Mouse (Mus musculus): ENCODE measurements around the gene Dnah9.

Gene Dnah9

GRCm38 (mm10) chr11:66167801-66168651 is at the start of gene Dnah9:
Dnah9 (minus strand) TSS chr11:66168551.
- DNase-seq, result peak; percentile 88

- peak; percentile 78 for DNase-seq
These were observed 20.4 kb upstream of the Dnah9 start for GRCm38 (mm10) chr11:66188627-66189287.

GRCm38 (mm10) chr11:66188146-66188545 is 19.8 kb upstream of the Dnah9 start:
- DNase-seq, result no peak

- no peak for DNase-seq
These were observed 9.4 kb upstream of the Dnah9 start for GRCm38 (mm10) chr11:66177781-66178180.

DNA sequence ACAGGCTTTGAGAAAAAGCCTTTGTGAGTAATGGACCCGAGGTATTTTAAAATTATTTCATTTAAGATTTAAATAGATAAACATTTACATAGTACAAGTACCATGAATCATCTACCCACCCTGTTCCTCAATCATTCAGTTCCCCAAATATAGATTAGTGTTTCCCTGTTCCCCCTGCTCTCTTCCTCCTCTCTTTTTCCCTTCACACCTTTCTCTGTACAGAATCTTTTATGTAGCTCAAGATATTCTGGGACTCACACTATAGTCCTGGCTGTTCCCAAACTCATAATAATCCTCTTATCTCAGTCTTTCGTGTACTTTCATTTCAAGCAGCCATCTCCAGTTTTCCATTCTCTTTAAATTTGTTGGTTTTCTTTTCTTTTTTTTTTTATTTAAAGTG is 4.3 kb downstream of the Dnah9 start:
- no peak for DNase-seq

DNA sequence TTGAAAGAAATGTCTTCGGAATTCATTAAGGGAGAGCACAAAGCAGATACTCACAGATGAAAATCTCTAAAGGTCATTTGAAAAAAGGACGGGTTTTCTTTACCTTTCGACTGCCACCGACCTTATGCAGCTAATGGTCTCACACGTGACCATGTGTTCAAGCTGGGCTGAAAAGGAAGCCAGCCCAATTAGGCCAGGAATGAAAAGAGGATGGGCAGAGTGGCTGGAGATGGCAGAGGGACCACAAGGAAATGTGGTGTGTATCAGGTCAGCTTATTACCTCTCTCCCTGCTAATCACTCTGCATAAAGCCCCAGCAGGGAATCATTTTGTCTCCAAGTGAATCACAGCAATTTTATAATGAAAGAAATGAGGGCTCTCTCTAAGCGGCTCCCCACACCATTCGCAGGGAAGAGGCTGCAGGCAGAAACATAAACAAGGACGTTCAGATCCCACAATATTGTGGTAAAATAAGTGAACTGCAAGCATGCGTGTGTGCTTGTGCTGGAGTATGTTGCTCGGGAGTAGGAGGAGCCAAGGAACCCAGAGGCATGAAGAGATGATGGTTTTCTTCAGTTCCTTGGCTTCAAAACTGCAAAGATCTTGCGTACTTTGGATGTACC is 27.6 kb downstream of the Dnah9 start:
- no peak for DNase-seq

GRCm38 (mm10) chr11:66134826-66135225 is 33.5 kb downstream of the Dnah9 start:
- DNase-seq, result no peak

DNA sequence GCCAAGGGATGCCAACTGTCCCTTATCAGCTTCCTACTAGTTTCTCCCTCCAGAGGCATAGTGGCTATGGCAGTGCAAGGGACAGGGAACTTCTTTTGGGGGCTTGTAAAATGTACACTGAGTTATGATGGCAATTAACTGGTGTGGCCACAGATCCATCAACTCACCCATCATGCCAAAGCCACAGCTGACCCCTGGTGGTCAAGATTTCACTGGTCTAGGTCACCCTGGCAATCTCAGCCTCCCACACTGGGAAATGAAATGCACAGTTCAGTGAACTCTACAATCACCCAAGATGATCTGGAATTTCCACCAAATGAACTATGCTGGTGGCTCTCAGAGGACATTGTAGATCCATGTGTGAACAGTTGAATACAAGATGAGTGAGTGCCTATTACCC is 42.2 kb downstream of the Dnah9 start:
- no peak for DNase-seq

- DNase-seq, result no peak
These were observed 43.9 kb downstream of the Dnah9 start for GRCm38 (mm10) chr11:66124496-66124895.

GRCm38 (mm10) chr11:66122017-66122416 is 46.3 kb downstream of the Dnah9 start:
- peak; percentile 44 for DNase-seq

DNA sequence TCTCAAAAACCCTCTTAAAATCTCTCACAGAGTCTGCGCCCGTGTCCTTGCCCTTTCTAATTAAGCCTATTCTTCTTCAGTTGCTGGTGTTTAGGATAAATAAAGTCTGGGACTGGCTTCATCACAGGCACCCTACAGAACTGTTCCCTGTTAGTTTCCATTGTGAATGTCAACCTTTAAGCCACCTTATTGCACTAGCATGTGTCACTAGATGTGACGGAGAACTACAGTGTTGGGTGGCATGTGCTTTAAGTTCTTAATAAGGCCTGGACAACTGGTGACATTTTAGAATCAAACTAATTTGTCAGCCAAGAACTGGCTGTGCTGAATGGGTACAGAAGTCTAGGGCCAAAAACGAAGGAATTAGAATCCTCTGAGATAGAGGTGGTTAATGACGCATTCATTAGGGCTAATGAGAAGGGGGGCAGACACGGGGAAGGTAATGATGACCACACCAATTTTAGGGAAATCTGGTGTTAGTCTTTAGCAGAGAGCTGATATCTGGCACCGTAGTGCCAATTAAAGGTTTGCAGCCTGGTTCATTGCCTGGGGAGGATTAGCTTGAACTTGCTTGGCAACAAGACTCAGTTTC is 84.6 kb downstream of the Dnah9 start:
- no peak for DNase-seq

DNA sequence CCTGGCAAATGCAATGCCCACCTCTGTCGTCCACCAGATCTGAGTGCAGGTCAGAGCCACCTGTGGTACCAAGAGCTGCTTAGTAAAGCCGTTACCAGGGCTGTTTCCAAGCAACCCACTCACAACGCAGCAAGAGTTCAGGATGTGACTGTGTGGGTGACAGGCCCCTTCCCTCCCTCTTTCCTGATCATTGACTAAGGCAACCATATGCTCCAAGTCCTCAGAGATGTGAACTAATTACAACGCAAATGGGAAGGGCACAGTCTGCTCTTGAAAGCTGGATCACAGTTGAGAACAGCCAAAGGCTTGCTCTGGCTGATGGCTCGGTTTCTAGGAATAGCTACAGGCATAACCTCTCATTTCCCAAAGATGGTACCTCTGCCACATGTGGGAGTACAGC is 95.4 kb downstream of the Dnah9 start:
- DNase-seq, result no peak

DNA sequence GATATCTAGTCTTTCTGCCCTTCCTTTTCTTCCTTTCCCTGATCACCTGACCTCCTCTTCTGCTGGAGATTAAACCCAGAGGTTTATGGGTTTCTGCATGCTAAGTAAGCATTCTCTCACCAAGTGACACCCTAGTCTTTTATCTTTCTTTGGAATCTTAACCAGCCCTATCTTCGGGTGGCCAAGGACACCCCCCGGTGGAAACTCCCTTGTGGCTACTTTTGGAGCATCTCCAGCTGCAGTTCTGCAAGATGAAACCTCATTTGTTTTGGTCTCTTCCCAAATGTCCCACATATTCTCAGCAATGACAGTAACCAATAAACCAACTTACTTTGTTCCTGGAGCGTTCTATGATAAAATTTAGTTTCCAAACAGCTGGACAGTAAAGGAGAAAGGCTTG is 109.4 kb downstream of the Dnah9 start:
- DNase-seq, result no peak

GRCm38 (mm10) chr11:66051294-66051693 is 117.1 kb downstream of the Dnah9 start:
- DNase-seq, result no peak

DNA sequence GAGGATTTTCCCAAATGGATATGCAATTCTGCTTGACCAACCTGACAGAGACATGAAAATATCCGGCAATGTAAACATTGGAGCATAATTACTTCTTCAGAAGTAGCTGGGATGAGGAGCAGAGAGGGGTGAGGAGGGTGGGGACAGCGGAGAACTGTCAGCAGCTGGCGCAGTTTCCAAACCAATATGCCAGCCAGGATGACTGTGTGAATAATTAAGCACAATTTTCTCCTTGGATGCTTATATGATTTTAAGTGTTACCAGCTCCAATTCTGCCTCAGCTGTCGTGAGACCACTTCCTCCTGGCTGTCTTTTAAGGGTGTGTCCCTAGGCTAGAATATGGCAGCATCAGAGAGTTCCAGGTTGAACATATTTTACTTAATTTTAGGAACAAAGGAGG is 119.2 kb downstream of the Dnah9 start:
- DNase-seq, result no peak

GRCm38 (mm10) chr11:66046594-66047193 is 121.7 kb downstream of the Dnah9 start:
- DNase-seq, result no peak

DNA sequence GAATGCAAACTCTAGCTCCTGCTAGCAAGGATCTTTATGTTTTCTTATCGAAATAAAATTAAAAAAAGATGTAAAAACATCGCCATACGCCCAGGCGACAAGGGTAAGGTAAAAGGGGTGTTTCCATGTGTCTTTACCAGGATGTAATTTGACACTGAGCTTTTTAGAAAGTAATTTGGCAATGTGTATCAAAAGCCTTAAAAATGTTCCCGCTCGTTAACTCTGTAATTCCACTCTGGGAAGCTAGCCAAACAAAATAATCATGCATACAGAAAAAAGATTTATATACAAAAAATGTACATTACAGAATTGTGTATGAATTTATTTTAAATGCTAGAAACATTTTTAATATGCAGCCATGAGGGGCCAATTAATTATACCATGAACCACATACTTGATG is 124.7 kb downstream of the Dnah9 start:
- DNase-seq, result no peak

DNA sequence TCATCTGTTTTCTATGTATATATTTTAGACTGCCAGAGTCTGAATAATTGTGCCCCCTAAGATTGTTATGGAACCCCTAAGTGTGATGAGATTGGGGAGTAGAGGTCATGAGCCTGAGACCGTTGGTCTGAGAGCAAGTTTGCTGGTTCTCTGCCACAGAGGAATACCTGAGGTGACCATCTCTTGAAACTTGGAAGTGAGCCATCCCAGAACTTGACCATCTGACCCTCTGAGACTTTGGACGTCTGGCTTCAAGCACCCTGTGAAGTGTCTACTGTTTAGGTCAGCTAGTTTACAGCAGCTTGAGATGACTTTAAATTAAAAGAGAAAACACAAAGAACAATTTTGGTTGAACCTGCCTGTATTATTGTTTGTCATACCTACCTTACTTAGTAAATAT is 125.8 kb downstream of the Dnah9 start:
- no peak for DNase-seq

DNA sequence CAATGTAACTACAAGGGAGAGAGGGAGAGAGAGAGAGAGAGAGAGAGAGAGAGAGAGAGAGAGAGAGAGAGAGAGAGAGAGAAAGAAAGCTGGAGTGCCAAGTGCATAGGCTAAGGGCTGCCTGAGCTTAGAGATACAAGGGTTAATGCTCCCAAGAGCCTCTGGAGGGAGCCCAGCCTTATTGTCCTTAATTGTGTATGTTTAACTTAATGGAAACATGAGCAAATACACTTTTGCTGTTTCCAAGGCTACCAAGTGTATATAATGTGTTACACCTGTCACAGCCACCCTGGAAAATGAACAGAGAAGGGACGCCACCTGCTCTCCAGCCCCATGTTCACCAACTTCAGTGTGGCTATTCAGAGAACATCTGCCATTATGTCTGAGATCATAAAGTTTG is 142.6 kb downstream of the Dnah9 start:
- DNase-seq, result no peak

DNA sequence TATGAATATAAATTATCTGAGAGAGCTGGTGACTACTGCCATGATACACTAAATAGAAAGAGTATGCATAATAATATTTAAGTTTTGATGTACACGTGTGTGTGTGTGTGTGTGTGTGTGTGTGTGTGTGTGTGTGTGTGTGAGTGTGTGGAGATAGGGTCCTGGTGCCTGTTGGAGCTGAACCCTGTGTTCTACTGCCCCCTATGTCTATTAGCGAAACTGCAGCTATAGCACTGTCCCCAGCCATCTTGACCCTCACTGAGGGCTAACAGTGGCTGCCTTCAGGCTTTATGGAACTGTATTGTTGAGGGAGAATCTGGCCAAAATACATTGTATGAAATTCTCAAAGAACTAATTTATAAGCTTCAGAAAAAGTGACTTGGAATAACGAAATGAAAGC is 192.5 kb downstream of the Dnah9 start:
- DNase-seq, result no peak

DNA sequence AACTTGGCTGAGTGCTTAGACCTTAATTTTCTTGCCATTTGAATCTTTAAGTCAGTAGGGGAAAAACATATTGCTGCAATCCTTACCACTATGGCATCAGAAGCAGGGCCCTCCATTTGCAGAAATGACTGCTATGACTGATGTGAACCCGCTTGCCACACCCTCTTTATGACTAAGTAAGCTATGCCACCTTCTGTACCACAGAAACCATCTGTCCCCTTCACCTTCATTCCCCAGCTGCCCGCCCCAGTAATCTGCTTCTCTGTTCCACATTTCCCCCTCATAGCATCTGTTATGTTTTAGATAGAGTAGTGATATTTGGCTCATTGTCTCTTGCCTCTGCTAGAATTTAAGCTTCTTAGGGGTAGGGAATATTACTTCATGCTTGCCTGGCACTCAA is 237.6 kb downstream of the Dnah9 start:
- DNase-seq, result no peak

- DNase-seq, result no peak
These were observed 238.0 kb downstream of the Dnah9 start for GRCm38 (mm10) chr11:65930359-65930758.

- no peak for DNase-seq
These were observed 240.4 kb downstream of the Dnah9 start for GRCm38 (mm10) chr11:65927962-65928361.
